Mouse (Mus musculus): ENCODE measurements around the gene Fasn. TPM values are rescaled to one million over a fixed set of nuclear protein-coding genes. Genes with fewer than 3 reads are reported as not detected.
"Not testable (repeated sequence)": the region's sequence is repeated elsewhere in the genome, so short reads cannot be mapped to it uniquely, and the experiment has no call there.

Gene Fasn
- 92.0 and 97.4 TPM in 2 replicates for polyA plus RNA-seq (2015; fragmentation: Nextera tagmentation; extraction: Ambion mirVana)

DNA sequence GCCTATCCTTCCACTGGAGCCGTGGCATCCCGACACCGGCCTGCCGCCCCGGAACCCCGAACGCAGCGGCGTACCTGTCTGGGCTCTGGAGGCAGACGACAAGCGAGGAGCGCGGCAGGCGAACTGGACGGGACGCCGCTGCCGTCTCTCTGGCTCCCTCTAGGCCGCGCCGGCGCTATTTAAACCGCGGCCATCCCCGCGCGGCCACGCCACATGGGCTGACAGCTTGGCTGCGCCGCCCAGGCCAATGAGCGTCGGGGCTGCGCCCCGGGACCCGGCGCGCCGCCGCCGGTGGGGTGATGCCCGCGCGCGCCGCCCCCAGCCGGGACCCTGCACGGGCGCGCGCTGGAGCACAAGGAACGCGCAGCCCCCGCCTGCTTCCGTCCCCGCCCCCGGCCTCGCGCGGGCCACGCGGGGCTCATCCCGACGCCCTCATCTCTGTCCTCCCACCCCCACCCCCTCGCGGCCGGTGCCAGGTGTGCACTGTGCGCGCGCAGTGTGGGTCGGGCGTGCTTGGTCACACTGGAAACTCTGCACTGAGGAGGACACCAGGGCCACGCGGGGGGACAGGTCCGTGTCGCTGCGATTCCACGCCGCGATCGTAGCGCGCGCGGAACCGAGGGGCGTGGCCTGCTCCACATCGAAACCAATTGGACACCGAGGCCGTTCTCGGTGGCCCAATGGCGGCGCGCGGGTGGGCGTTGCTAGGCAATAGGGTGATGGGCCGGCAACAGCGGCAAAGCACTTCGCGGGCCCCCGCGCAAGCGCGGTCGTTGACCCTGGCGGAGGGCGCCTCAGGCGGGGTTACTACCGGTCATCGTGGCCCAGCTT is at the start of gene Fasn:
Gene Fasn (minus strand): TSS at position 592 of the 831 bp plus-strand sequence.
- Histone ChIP-seq H3K4me1 (replicated peaks; ENCODE audit: control insufficient read depth, insufficient read depth, low read length) (peaks cover 35% of the 10 kb centered on the region), H3K4me3 (replicated peaks; ENCODE audit: low read length) (peak within 1 kb of the TSS; percentile 50), H3K36me3 (ENCODE audit: control insufficient read depth, insufficient read depth) (peaks cover 7% of the 10 kb centered on the region), H3K27ac (ENCODE audit: low read length) (peak within 1 kb of the TSS; percentile 99), H3K4me2 (ENCODE audit: low read length) (peak within 1 kb of the TSS; percentile 68), H3K9me3 (ENCODE audit: control insufficient read depth, low read length) (no peaks in the 10 kb centered on the region), H3K9ac (replicated peaks; ENCODE audit: low read depth, low read length) (peak within 1 kb of the TSS; percentile 67), H3K27me3 (replicated peaks; ENCODE audit: control insufficient read depth, insufficient read depth, low read length) (no peaks in the 10 kb centered on the region)
- peak; percentile 91 for ATAC-seq
- WGBS, result under 1% methylated on average over 88 of the region's 109 CpGs

GRCm38 (mm10) chr11:120873206-120873605 is 48.9 kb upstream of the Fasn start:
- H3K9ac ChIP-seq (replicated peaks; ENCODE audit: low read depth, low read length), result no peak overlapping the region
- no peaks in the 10 kb centered on the region for H3K4me1 ChIP-seq (replicated peaks; ENCODE audit: control insufficient read depth, insufficient read depth, low read length)
- ATAC-seq, result no peak
- no peaks in the 10 kb centered on the region for H3K27me3 ChIP-seq (replicated peaks; ENCODE audit: control insufficient read depth, insufficient read depth, low read length)
- 75% methylated on average over 6 of the region's 6 CpGs for WGBS
- no peaks in the 10 kb centered on the region for H3K9me3 ChIP-seq (ENCODE audit: control insufficient read depth, low read length)
- H3K36me3 ChIP-seq (ENCODE audit: control insufficient read depth, insufficient read depth), result no peaks in the 10 kb centered on the region
- H3K4me2 ChIP-seq (ENCODE audit: low read length), result no peak overlapping the region
- H3K4me3 ChIP-seq (replicated peaks; ENCODE audit: low read length), result no peak overlapping the region
- no peak overlapping the region for H3K27ac ChIP-seq (ENCODE audit: low read length)

GRCm38 (mm10) chr11:120871521-120871920 is 47.2 kb upstream of the Fasn start:
- Histone ChIP-seq H3K9me3 (ENCODE audit: control insufficient read depth, low read length) (no peaks in the 10 kb centered on the region), H3K4me2 (ENCODE audit: low read length) (no peak overlapping the region), H3K4me3 (replicated peaks; ENCODE audit: low read length) (no peak overlapping the region), H3K4me1 (replicated peaks; ENCODE audit: control insufficient read depth, insufficient read depth, low read length) (no peaks in the 10 kb centered on the region), H3K27ac (ENCODE audit: low read length) (no peak overlapping the region), H3K36me3 (ENCODE audit: control insufficient read depth, insufficient read depth) (no peaks in the 10 kb centered on the region), H3K9ac (replicated peaks; ENCODE audit: low read depth, low read length) (no peak overlapping the region), H3K27me3 (replicated peaks; ENCODE audit: control insufficient read depth, insufficient read depth, low read length) (no peaks in the 10 kb centered on the region)
- no peak for ATAC-seq
- 96% methylated on average over 9 of the region's 9 CpGs for WGBS

- H3K27me3 ChIP-seq (replicated peaks; ENCODE audit: control insufficient read depth, insufficient read depth, low read length), result no peaks in the 10 kb centered on the region
- H3K4me3 ChIP-seq (replicated peaks; ENCODE audit: low read length), result no peak overlapping the region
- no peak for ATAC-seq
- H3K36me3 ChIP-seq (ENCODE audit: control insufficient read depth, insufficient read depth), result no peaks in the 10 kb centered on the region
- no peaks in the 10 kb centered on the region for H3K4me1 ChIP-seq (replicated peaks; ENCODE audit: control insufficient read depth, insufficient read depth, low read length)
- no peak overlapping the region for H3K4me2 ChIP-seq (ENCODE audit: low read length)
- 97% methylated on average over 1 of the region's 1 CpGs for WGBS
- H3K9ac ChIP-seq (replicated peaks; ENCODE audit: low read depth, low read length), result no peak overlapping the region
- no peak overlapping the region for H3K27ac ChIP-seq (ENCODE audit: low read length)
- H3K9me3 ChIP-seq (ENCODE audit: control insufficient read depth, low read length), result no peaks in the 10 kb centered on the region
These were observed 41.5 kb upstream of the Fasn start for GRCm38 (mm10) chr11:120865816-120866215.

DNA sequence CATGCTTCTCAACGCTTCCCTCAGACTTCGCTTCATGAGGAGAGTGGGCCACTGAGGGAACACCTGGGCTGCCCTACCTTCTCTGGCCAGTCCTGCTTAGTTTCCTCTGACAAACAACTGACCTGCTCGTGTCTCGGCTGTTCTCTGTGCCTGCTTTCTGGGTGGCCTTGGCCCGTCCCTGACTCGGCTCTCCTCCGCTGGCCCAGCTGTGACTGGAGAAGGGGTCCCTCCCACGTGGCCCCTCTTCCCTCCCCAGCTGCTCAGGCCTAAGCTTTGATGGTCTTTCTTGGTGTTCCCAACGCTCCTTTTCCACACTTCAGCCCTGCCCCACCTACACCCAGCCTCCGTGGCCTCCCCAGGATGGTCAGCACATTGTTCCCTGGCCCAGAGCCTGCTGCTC is 38.5 kb upstream of the Fasn start:
- no peak overlapping the region for H3K9ac ChIP-seq (replicated peaks; ENCODE audit: low read depth, low read length)
- H3K4me3 ChIP-seq (replicated peaks; ENCODE audit: low read length), result no peak overlapping the region
- no peak overlapping the region for H3K4me2 ChIP-seq (ENCODE audit: low read length)
- peaks cover 6% of the 10 kb centered on the region; the same call in 1 of the 2 replicates for H3K36me3 ChIP-seq (ENCODE audit: control insufficient read depth, insufficient read depth)
- ATAC-seq, result no peak
- no peaks in the 10 kb centered on the region for H3K4me1 ChIP-seq (replicated peaks; ENCODE audit: control insufficient read depth, insufficient read depth, low read length)
- H3K27me3 ChIP-seq (replicated peaks; ENCODE audit: control insufficient read depth, insufficient read depth, low read length), result no peaks in the 10 kb centered on the region
- H3K9me3 ChIP-seq (ENCODE audit: control insufficient read depth, low read length), result no peaks in the 10 kb centered on the region
- no peak overlapping the region for H3K27ac ChIP-seq (ENCODE audit: low read length)
- 84% methylated on average over 10 of the region's 10 CpGs for WGBS

DNA sequence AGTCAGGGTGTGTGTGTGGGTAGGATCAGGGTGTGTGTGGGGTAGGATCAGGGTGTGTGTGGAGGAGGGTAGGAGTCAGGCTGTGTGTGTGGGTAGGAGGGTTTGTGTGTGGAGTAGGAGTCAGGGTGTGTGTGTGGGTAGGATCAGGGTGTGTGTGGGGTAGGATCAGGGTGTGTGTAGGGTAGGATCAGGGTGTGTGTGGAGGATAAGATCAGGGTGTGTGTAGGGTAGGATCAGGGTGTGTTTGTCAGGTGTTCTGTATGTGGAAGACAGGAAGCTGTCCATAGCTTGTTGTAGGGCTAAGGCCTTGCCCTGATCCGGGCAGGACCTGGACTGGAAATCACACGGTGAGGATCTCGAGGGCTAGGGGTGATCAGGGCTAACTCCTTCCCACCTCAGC is 31.6 kb upstream of the Fasn start:
- not testable (repeated sequence) for H3K4me2 ChIP-seq (ENCODE audit: low read length); H3K36me3 ChIP-seq (ENCODE audit: control insufficient read depth, insufficient read depth); H3K9ac ChIP-seq (replicated peaks; ENCODE audit: low read depth, low read length); H3K27me3 ChIP-seq (replicated peaks; ENCODE audit: control insufficient read depth, insufficient read depth, low read length); H3K4me3 ChIP-seq (replicated peaks; ENCODE audit: low read length); H3K9me3 ChIP-seq (ENCODE audit: control insufficient read depth, low read length); H3K4me1 ChIP-seq (replicated peaks; ENCODE audit: control insufficient read depth, insufficient read depth, low read length); ATAC-seq; H3K27ac ChIP-seq (ENCODE audit: low read length)
- WGBS, result 92% methylated on average over 3 of the region's 3 CpGs

DNA sequence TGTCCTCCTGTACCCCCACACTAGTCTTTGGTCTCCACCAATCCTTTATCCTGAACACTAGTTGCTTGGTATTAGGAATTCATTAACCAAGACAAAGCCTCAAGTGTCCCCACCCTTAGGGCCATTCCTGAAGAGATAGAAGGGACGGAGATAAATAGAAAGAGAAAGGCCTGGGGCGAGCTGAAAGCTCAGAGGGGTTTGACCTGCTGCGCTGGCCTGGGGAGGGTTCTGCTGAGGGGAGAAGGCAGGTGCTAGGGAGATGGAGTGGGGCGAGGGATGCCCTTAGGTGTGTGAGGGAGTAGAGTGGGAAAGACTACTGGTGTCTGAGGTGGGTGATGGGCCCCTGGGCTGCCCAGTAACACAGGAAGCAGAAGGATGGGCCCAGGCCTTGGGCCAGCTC is 29.4 kb upstream of the Fasn start:
- WGBS, result 62% methylated on average over 4 of the region's 4 CpGs

DNA sequence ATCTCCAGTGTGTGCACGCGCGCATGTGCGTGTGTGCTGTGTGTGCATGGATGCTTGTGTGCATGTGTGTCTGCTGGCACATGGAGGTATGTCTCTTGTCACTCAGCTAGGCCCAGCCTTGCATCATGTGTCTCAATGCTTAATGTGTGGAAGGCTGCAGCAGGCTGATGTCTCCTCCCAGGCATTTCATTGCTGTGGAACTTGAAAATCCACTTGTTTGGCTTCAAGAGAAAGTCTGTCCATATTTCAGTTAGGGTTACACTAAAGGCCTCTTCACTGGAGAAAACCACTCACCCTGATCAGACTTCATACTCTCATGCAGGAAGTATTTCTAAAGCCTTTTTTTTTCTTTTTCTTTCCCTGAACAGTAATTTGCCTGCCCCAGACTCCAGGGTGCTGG is 28.8 kb upstream of the Fasn start:
- Histone ChIP-seq H3K36me3 (ENCODE audit: control insufficient read depth, insufficient read depth) (no peaks in the 10 kb centered on the region), H3K9ac (replicated peaks; ENCODE audit: low read depth, low read length) (no peak overlapping the region), H3K4me2 (ENCODE audit: low read length) (no peak overlapping the region), H3K4me3 (replicated peaks; ENCODE audit: low read length) (no peak overlapping the region), H3K4me1 (replicated peaks; ENCODE audit: control insufficient read depth, insufficient read depth, low read length) (no peaks in the 10 kb centered on the region), H3K9me3 (ENCODE audit: control insufficient read depth, low read length) (no peaks in the 10 kb centered on the region), H3K27me3 (replicated peaks; ENCODE audit: control insufficient read depth, insufficient read depth, low read length) (no peaks in the 10 kb centered on the region), H3K27ac (ENCODE audit: low read length) (no peak overlapping the region)
- ATAC-seq, result no peak
- over 99% methylated on average over 4 of the region's 4 CpGs for WGBS

More for the DNA sequence above, 29.4 kb upstream of the Fasn start:
- no peaks in the 10 kb centered on the region for H3K9me3 ChIP-seq (ENCODE audit: control insufficient read depth, low read length)
- H3K36me3 ChIP-seq (ENCODE audit: control insufficient read depth, insufficient read depth), result no peaks in the 10 kb centered on the region
- no peak for ATAC-seq
- no peak overlapping the region for H3K4me2 ChIP-seq (ENCODE audit: low read length)
- no peak overlapping the region for H3K9ac ChIP-seq (replicated peaks; ENCODE audit: low read depth, low read length)
- no peak overlapping the region for H3K4me3 ChIP-seq (replicated peaks; ENCODE audit: low read length)
- no peaks in the 10 kb centered on the region for H3K27me3 ChIP-seq (replicated peaks; ENCODE audit: control insufficient read depth, insufficient read depth, low read length)
- no peak overlapping the region for H3K27ac ChIP-seq (ENCODE audit: low read length)
- H3K4me1 ChIP-seq (replicated peaks; ENCODE audit: control insufficient read depth, insufficient read depth, low read length), result no peaks in the 10 kb centered on the region

DNA sequence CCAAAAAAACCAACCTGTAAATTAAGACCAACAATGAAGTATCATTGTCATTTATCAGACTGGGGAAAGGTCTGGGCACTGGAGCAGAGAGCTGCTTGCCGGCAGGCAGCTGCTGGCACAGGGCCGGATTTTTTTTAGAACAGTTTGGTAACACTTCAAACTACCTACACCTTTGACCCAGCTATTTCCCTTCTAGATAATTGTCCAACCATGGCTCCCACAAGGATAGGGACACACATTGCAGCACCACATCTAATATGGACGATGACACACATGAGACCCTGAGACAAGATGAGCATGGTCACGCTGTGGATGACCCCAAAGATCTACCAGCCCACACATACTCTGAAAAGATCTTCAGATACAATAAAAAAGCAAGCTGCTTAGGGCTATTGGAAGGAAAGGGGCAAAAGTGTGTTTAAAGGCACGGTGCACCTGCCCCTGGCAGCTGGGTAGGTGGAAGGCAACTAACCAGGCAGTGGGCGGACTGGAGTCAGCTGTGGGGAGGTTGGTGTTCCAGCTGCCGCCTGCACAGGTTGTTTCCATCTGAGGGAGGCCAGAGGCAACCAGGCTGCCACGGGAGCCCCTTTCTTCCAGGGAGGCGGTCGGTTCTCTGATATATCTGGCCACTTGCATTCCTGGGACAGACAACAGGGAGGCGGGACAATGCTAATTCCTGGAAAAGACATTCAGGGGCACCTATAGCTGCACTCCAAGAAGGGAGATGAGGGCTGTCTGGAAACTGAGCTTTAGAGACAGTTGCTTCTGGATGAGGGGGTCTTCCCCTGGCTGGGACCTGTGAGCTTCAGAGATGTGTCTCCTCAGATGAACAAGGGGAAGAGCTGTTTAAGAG is 28.0 kb upstream of the Fasn start:
- no peaks in the 10 kb centered on the region for H3K9me3 ChIP-seq (ENCODE audit: control insufficient read depth, low read length)
- no peak overlapping the region for H3K4me3 ChIP-seq (replicated peaks; ENCODE audit: low read length)
- no peak overlapping the region for H3K27ac ChIP-seq (ENCODE audit: low read length)
- WGBS, result 71% methylated on average over 11 of the region's 11 CpGs
- no peaks in the 10 kb centered on the region for H3K4me1 ChIP-seq (replicated peaks; ENCODE audit: control insufficient read depth, insufficient read depth, low read length)
- H3K9ac ChIP-seq (replicated peaks; ENCODE audit: low read depth, low read length), result no peak overlapping the region
- H3K4me2 ChIP-seq (ENCODE audit: low read length), result no peak overlapping the region
- ATAC-seq, result no peak
- H3K27me3 ChIP-seq (replicated peaks; ENCODE audit: control insufficient read depth, insufficient read depth, low read length), result no peaks in the 10 kb centered on the region
- H3K36me3 ChIP-seq (ENCODE audit: control insufficient read depth, insufficient read depth), result no peaks in the 10 kb centered on the region
